Mouse (Mus musculus) B cell, adult (primary cell): ENCODE results near the gene Kdm5d. TPM values are rescaled to one million over a fixed set of nuclear protein-coding genes. Genes with fewer than 3 reads are reported as not detected.

Experiments
- total RNA-seq: library from RNA; stranded (reverse); gene quantifications from 4 replicates; pipeline ENCODE4 v1.2.4, GENCODE M21; 2023; ENCODE audit not compliant: inconsistent age

The Kdm5d gene
- not detected in 4 replicates for total RNA-seq

DNA sequence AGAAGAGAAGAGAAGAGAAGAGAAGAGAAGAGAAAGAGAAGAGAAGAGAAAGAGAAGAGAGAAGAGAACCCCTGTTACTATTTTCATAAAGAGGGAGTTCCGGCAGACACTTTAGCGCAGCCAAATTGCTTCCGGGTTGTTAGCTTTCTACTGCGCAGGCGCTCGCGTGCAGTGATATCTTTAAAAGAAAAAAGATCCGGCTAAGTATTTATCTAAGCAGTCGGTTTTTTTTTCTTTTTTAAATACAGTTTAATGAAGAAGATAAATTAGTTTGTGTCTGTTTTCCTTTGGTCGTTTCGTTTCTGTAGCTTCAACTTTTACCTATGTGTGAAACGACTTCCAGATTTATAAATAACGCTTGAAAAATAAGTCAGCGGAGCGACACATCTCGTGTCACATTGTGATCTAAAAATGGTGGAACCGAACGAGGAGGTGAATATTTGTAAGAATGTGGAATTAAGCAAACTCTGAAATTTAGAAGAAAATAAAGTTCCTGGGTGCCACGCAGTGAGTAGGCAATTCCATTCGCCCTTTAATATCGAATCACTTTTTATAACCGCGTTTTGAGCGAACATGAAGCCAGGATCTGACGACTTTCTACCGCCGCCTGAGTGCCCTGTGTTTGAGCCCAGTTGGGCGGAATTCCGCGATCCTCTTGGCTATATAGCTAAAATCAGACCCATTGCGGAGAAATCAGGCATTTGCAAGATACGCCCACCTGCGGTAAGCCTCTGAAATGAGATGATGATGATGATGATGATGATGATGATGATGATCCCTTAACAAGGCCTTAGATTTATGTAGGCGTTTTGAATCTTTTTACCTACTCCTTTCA lies at the start of gene Kdm5d:
Kdm5d (plus strand) TSS at position 396 of the 835 bp plus-strand sequence.

Other genes with a start within 250 kb of the Kdm5d start
- not detected in 4 replicates for gene Zfy1, start 100.4 kb upstream of the Kdm5d start, total RNA-seq
- gene Uba1y, start 79.1 kb upstream of the Kdm5d start, total RNA-seq, result not detected in 4 replicates
- not detected in 4 replicates for gene Eif2s3y, start 112.8 kb downstream of the Kdm5d start, total RNA-seq